Mouse (Mus musculus) hindbrain, embryonic 11.5 days (tissue): ENCODE measurements at regions not wholly inside any gene's neighbourhood (a gene's known extent, or its start where the extent isn't known, plus 50 kb on each side); places are given as distances from the start of the nearest gene placed in this dataset.

Source experiments
- ATAC-seq: fragments of 200-750 bp; cut with Nextera tagmentation; 2 replicates; pipeline ENCODE4 v1.8.0; 2017; ENCODE audit warnings: mild to moderate bottlenecking, moderate TSS enrichment, moderate library complexity; ENCODE audit not compliant: low FRiP score
- DNase-seq: peaks from one replicate; pipeline ENCODE4 v3.0.0-alpha.2; 2015; ENCODE audit warnings: low spot score
- H3K27ac ChIP-seq: fragments of 300-500 bp; sonication (generic); 2 replicates; pipeline ENCODE4 v1.5.1; 2014; ENCODE audit warnings: mild to moderate bottlenecking, low read depth, low read length
- H3K27me3 ChIP-seq: fragments of 300-500 bp; sonication (generic); 2 replicates; pipeline ENCODE4 v1.6.1; 2014; ENCODE audit warnings: mild to moderate bottlenecking, low read length, moderate library complexity, mixed read lengths; ENCODE audit not compliant: control insufficient read depth, insufficient read depth
- H3K36me3 ChIP-seq: fragments of 300-500 bp; sonication (generic); 2 replicates; pipeline ENCODE4 v1.6.1; 2014; ENCODE audit warnings: mild to moderate bottlenecking, low read length, moderate library complexity, mixed read lengths; ENCODE audit not compliant: control insufficient read depth, insufficient read depth
- H3K4me1 ChIP-seq: fragments of 300-500 bp; sonication (generic); replicated peaks from 2 replicates; pipeline ENCODE4 v1.6.1; 2014; ENCODE audit warnings: low read length, mixed read lengths; ENCODE audit not compliant: control insufficient read depth, insufficient read depth
- H3K4me2 ChIP-seq: fragments of 300-500 bp; sonication (generic); replicated peaks from 2 replicates; pipeline ENCODE4 v1.6.1; 2014; ENCODE audit warnings: mild to moderate bottlenecking, low read depth, low read length
- H3K4me3 ChIP-seq: fragments of 300-500 bp; sonication (generic); 2 replicates; pipeline ENCODE4 v1.5.1; 2014; ENCODE audit warnings: low read depth, low read length
- H3K9ac ChIP-seq: fragments of 300-500 bp; sonication (generic); 2 replicates; pipeline ENCODE4 v1.6.1; 2014; ENCODE audit warnings: low read depth, low read length
- H3K9me3 ChIP-seq: fragments of 300-500 bp; sonication (generic); 2 replicates; pipeline ENCODE4 v1.6.1; 2016; ENCODE audit warnings: low read length; ENCODE audit not compliant: control insufficient read depth
- WGBS: fragments of 180-500 bp; shearing (Covaris S2); extraction: QIAGEN DNeasy Blood & Tissue Kit; methylation state at CpG from one replicate; pipeline ENCODE4 v1.1.7; 2014; 5-methylcytosine and 5-hydroxymethylcytosine counted together

DNA sequence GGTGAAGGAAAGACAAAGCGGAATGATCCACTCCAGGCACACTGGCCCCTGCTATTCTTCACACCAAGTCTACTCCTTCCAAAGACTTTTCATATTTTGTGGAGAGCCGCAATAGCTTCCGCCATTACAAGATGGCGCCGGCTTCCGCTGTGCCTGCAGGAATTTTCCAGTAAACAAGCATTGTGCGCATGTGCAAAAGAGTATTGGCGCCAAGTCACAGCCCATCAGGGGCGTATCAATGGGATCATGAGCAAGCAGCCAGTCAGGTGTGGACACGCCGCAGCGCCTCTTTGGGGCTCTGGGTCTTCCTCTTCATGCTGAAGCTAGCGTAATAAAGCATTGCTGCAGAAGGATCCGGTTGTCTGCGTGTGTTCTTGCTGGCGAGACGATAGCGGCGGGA is 348.0 kb downstream of the Rwdd3 start:
- no peak overlapping the region for H3K4me2 ChIP-seq
- WGBS: 95% methylated on average over 19 of the region's 19 CpGs
- no peaks in the 10 kb centered on the region for H3K36me3 ChIP-seq
- DNase-seq (no peak), ATAC-seq (no peak)
- no peak overlapping the region for H3K4me3 ChIP-seq
- H3K4me1 ChIP-seq: no peaks in the 10 kb centered on the region
- no peak overlapping the region for H3K27ac ChIP-seq
- no peaks in the 10 kb centered on the region for H3K9me3 ChIP-seq
- no peaks in the 10 kb centered on the region for H3K27me3 ChIP-seq
- no peak overlapping the region for H3K9ac ChIP-seq

DNA sequence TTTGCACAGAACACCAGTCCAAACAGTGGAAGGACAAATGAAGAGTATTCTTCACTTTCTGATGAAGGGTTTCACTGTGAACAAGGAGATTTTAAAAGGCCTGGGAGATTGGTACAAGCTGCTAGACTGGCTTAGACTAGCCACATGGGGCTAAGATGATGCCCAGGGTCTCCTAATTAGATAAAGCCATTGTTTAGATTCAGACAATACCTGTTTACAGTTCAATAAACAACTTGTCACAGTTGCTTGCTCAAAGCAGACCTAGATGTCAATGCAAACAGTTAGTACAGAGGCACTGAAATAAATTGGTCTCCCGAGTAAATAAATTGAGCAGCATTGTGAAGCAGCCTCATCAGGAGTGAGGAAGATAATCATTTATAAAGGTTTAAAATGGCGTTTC is 359.6 kb downstream of the Rwdd3 start:
- WGBS: 69% methylated on average over 2 of the region's 2 CpGs
- DNase-seq: no peak
- no peaks in the 10 kb centered on the region for H3K4me1 ChIP-seq
- H3K4me3 ChIP-seq: no peak overlapping the region
- H3K4me2 ChIP-seq: no peak overlapping the region
- H3K9me3 ChIP-seq: no peaks in the 10 kb centered on the region
- no peak for ATAC-seq
- H3K27me3 ChIP-seq: no peaks in the 10 kb centered on the region
- no peaks in the 10 kb centered on the region for H3K36me3 ChIP-seq
- no peak overlapping the region; the same call in 1 of the 2 replicates for H3K27ac ChIP-seq
- H3K9ac ChIP-seq: no peak overlapping the region

DNA sequence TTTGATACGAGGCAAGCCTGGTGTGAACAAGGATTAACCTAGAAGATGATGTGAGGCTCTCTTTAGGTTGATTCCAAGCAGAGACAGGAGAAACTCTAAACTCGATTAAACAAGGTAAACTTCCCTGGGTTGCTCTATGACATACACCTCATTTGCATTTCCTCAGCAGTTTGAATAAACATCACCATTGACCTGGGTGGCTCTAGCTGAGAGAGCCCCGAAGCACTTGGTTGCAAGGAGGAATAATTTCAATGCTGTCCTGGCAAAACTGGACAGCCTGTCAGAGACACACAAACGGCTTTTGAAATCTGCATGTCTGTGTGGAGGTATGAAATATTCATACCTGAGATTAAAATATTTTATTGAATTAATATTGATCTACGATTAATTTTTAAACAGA is 361.0 kb downstream of the Rwdd3 start:
- no peaks in the 10 kb centered on the region for H3K9me3 ChIP-seq
- H3K9ac ChIP-seq: no peak overlapping the region
- no peaks in the 10 kb centered on the region for H3K36me3 ChIP-seq
- H3K4me3 ChIP-seq: no peak overlapping the region
- no peak overlapping the region for H3K27ac ChIP-seq
- no peaks in the 10 kb centered on the region for H3K4me1 ChIP-seq
- no peak overlapping the region for H3K4me2 ChIP-seq
- DNase-seq (no peak), ATAC-seq (0 out of 2 replicates have a peak, but pooled peaks have one; percentile 36)
- WGBS: 67% methylated on average over 5 of the region's 5 CpGs
- no peaks in the 10 kb centered on the region for H3K27me3 ChIP-seq

DNA sequence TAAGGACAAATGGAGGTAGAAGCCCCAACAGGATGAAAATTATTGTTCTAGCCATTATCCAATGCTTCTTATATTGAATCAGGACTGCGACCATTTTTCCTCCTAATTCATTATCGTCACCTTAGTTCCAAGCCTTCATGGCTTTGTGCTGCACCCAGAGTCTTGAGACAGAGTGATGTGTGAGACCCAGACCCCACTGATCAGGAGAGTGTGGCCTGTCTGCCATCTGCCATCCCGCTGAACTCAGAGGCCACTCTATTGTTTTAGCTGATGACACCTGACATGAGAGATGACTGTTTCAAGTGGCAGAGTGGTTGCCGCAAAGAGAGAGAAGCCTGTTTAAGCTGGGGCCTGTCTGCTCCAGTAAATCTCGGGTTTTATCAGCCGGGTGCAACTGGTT is 361.4 kb downstream of the Rwdd3 start:
- no peak overlapping the region for H3K9ac ChIP-seq
- H3K9me3 ChIP-seq: no peaks in the 10 kb centered on the region
- H3K27ac ChIP-seq: no peak overlapping the region
- ATAC-seq (peak; percentile 71), DNase-seq (peak; percentile 25)
- H3K36me3 ChIP-seq: no peaks in the 10 kb centered on the region
- no peak overlapping the region for H3K4me2 ChIP-seq
- whole genome bisulfite sequencing: 64% methylated on average over 6 of the region's 6 CpGs
- H3K27me3 ChIP-seq: no peaks in the 10 kb centered on the region
- no peak overlapping the region for H3K4me3 ChIP-seq
- H3K4me1 ChIP-seq: no peaks in the 10 kb centered on the region

DNA sequence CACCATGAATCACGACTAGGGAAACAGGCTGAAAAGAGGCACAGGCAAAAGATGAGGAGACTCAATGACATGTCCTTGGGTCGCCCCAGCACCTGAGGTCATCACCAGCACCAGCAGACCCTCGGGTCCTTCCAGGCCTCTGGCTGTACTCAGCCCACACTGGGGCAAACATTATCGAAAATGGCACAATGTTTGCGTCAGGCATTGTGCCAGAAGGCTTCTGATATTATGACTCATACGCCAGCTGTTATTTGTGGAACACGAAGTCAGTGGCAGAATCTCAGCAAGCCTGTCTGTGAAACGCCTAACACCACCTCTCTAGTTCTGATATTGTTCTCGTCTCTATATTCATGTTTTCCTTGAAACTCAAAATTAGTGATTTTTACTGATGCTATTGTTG is 384.8 kb downstream of the Rwdd3 start:
- Histone ChIP-seq H3K9me3 (no peaks in the 10 kb centered on the region), H3K27me3 (no peaks in the 10 kb centered on the region), H3K4me1 (no peaks in the 10 kb centered on the region), H3K4me3 (no peak overlapping the region), H3K9ac (no peak overlapping the region), H3K4me2 (no peak overlapping the region), H3K36me3 (no peaks in the 10 kb centered on the region), H3K27ac (no peak overlapping the region)
- no peak for ATAC-seq
- 93% methylated on average over 9 of the region's 9 CpGs for WGBS
- no peak for DNase-seq

DNA sequence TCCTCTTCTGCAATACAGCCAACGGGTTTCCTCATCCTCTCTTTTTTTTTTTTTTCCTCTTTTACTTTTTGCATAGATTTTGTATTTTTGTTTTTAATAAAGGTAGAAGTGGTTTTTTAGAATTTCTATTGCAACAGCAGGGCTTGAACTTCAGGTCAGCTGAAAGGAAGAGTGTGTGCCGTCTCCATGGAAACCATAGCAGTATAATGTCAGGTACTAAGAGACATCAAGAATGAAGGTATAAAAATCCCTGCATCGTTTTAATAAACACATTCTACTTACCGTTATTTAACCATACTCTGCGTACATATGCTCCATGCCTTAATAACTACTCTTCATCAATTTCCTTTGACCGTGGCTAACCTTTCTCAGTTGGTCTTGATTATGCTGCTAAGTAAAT is 390.0 kb downstream of the Rwdd3 start:
- H3K9me3 ChIP-seq: no peaks in the 10 kb centered on the region
- H3K9ac ChIP-seq: no peak overlapping the region
- H3K27me3 ChIP-seq: no peaks in the 10 kb centered on the region
- ATAC-seq: no peak
- H3K4me2 ChIP-seq: no peak overlapping the region
- no peak for DNase-seq
- H3K27ac ChIP-seq: no peak overlapping the region
- H3K4me1 ChIP-seq: no peaks in the 10 kb centered on the region
- WGBS: 85% methylated on average over 6 of the region's 6 CpGs
- no peaks in the 10 kb centered on the region for H3K36me3 ChIP-seq
- no peak overlapping the region for H3K4me3 ChIP-seq

DNA sequence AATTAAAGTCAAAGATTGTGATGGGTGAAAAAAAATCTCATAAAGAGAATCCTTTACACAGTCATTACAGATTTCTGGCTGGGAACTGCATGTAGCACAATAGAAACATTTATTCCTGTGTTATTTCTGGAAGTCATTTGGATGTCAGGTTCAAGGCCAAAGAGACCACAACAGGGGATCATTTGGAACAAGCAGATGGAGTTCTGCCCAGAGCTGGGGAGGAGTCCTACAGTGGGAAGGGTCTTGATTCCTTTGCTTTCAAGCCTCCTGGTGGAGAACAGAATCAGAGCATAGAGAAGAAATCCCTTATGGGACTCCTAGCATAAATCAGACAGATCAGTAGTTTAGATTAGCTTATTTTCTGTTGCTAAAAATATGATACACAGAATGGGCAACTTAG is 392.4 kb downstream of the Rwdd3 start:
- ATAC-seq (no peak), DNase-seq (no peak)
- no peaks in the 10 kb centered on the region for H3K27me3 ChIP-seq
- no peaks in the 10 kb centered on the region for H3K4me1 ChIP-seq
- H3K9ac ChIP-seq: no peak overlapping the region
- no peaks in the 10 kb centered on the region for H3K9me3 ChIP-seq
- no peak overlapping the region for H3K27ac ChIP-seq
- no peak overlapping the region for H3K4me2 ChIP-seq
- H3K36me3 ChIP-seq: no peaks in the 10 kb centered on the region
- no peak overlapping the region for H3K4me3 ChIP-seq

DNA sequence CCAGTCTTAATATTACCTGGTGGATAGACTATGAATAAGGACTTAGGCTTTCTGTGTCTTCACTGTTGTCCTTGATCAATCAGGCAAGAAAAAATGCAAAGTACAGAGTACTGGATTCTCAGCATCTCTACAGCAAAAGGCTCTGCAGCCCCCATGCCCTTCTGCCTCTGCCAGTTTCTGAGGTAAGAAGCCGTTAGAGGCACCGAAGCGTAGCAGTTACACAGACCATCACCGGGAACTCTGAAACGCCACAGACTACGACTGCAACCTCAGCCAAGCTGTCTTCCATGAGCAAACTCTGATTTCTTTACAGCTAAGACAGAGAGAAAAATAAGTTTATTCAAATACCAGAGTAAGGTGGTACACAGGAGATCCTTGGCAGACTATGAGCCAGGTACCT is 396.5 kb downstream of the Rwdd3 start:
- no peaks in the 10 kb centered on the region for H3K9me3 ChIP-seq
- WGBS: 89% methylated on average over 6 of the region's 6 CpGs
- DNase-seq: no peak
- no peak overlapping the region for H3K4me2 ChIP-seq
- no peaks in the 10 kb centered on the region for H3K4me1 ChIP-seq
- H3K36me3 ChIP-seq: no peaks in the 10 kb centered on the region
- H3K27me3 ChIP-seq: no peaks in the 10 kb centered on the region
- H3K27ac ChIP-seq: no peak overlapping the region
- ATAC-seq: no peak
- no peak overlapping the region for H3K9ac ChIP-seq
- no peak overlapping the region for H3K4me3 ChIP-seq

DNA sequence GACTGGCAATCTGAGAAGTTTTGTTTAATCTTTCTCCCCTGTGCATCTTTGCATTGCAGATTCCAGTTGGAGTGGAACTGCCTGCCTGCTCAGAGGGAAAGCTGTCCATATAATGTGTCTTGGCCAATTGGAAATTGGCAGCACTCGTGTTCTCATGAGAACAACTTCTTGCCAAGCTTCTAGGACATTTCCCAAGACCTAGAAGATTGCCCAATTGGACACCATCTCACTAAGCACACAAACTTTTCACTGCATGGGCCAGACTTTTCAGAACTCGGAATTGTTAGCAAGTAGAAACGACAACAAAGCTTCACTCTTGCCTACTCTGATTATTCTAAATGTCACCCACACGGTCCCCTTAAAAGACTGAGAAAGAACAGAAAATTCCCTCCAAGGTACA is 409.8 kb downstream of the Rwdd3 start:
- H3K27me3 ChIP-seq: no peaks in the 10 kb centered on the region
- ATAC-seq: no peak
- no peak overlapping the region for H3K4me3 ChIP-seq
- no peak for DNase-seq
- 83% methylated on average over 4 of the region's 4 CpGs for WGBS
- H3K4me2 ChIP-seq: no peak overlapping the region
- no peaks in the 10 kb centered on the region for H3K4me1 ChIP-seq
- no peaks in the 10 kb centered on the region for H3K9me3 ChIP-seq
- no peak overlapping the region for H3K27ac ChIP-seq
- H3K9ac ChIP-seq: no peak overlapping the region
- H3K36me3 ChIP-seq: no peaks in the 10 kb centered on the region
